Mouse (Mus musculus) small intestine, adult 2 months (tissue): Measurements from ENCODE around the gene En2.

Experiments
- CTCF ChIP-seq: fragments of 200-500 bp; IDR thresholded peaks from 2 replicates; pipeline ENCODE4 v1.5.1; 2012; ENCODE audit warnings: low read depth, mild to moderate bottlenecking, control low read depth, inconsistent platforms, low read length, moderate library complexity, mixed read lengths; ENCODE audit not compliant: insufficient replicate concordance, insufficient read length; ENCODE audit errors: extremely low read depth
- POLR2A ChIP-seq: fragments of 200-500 bp; IDR thresholded peaks from 2 replicates; pipeline ENCODE4 v1.6.1; 2012; ENCODE audit warnings: low read depth, mild to moderate bottlenecking, control low read depth, inconsistent platforms, low read length, moderate library complexity

GRCm38 (mm10) chr5:28209549-28210431 is 44.3 kb downstream of the En2 start:
- TF ChIP-seq POLR2A (no peak), CTCF (no peak; the same call in 1 of the 2 replicates)
